Mouse (Mus musculus) C2C12 (cell line): ENCODE data around the gene Gm42674. TPM values are rescaled to one million over a fixed set of nuclear protein-coding genes. Genes with fewer than 3 reads are reported as not detected.

Experiments
- H3K27me3 ChIP-seq: one replicate; pipeline ENCODE4 v1.6.1; 2011; ENCODE audit not compliant: control insufficient read depth, insufficient read depth, insufficient read length
- H3K36me3 ChIP-seq: one replicate; pipeline ENCODE4 v1.6.1; 2011; ENCODE audit not compliant: control insufficient read depth, insufficient read depth
- H3K4me3 ChIP-seq: one replicate; pipeline ENCODE4 v1.5.1; 2011; ENCODE audit warnings: mild to moderate bottlenecking, control low read depth; ENCODE audit not compliant: poor library complexity, insufficient read depth, severe bottlenecking
- H3K79me2 ChIP-seq: one replicate; pipeline ENCODE4 v1.6.1; 2011; ENCODE audit not compliant: control insufficient read depth, insufficient read depth
- H3K79me3 ChIP-seq: one replicate; pipeline ENCODE4 v1.6.1; 2011; ENCODE audit warnings: low read depth, control low read depth
- H3ac ChIP-seq: one replicate; pipeline ENCODE3; 2011; ENCODE audit warnings: low read depth; ENCODE audit not compliant: control insufficient read depth, insufficient read length
- CEBPB ChIP-seq: IDR thresholded peaks from one replicate; pipeline ENCODE4 v1.6.1; 2011; ENCODE audit warnings: low read depth, mild to moderate bottlenecking, control low read depth, moderate library complexity
- CTCF ChIP-seq: IDR thresholded peaks from one replicate; pipeline ENCODE4 v1.5.1; 2011; ENCODE audit not compliant: control insufficient read depth, insufficient read depth, insufficient read length
- FOSL1 ChIP-seq: IDR thresholded peaks from one replicate; pipeline ENCODE4 v1.8.0; 2011; ENCODE audit warnings: mild to moderate bottlenecking, low read length; ENCODE audit not compliant: poor library complexity, insufficient read depth, severe bottlenecking
- MAX ChIP-seq: IDR thresholded peaks from one replicate; pipeline ENCODE4 v1.6.1; 2011; ENCODE audit warnings: mild to moderate bottlenecking, control low read depth
- MYOD1 ChIP-seq: IDR thresholded peaks from one replicate; pipeline ENCODE4 v1.6.1; 2011; ENCODE audit warnings: low read depth; ENCODE audit not compliant: control insufficient read depth, insufficient read length
- MYOG ChIP-seq: IDR thresholded peaks from one replicate; pipeline ENCODE4 v1.6.1; 2011; ENCODE audit not compliant: control insufficient read depth, insufficient read length; ENCODE audit errors: extremely low read depth
- USF1 ChIP-seq: IDR thresholded peaks from one replicate; pipeline ENCODE4 v1.6.1; 2011; ENCODE audit warnings: low read depth, mild to moderate bottlenecking, control low read depth, moderate library complexity
- polyA plus RNA-seq: library from polyadenylated mRNA; unstranded; fragments of >200 nt; fragmentation: generic; extraction: Trizol; gene quantifications from one replicate; pipeline ENCODE4 v1.2.1, GENCODE M21; 2012; ENCODE audit warnings: missing spikeins

Gm42674 gene
- polyA plus RNA-seq, 1 experiment: 1.5 TPM

GRCm38 (mm10) chr3:90605736-90606135, 4.0 kb downstream of the Gm42674 start:
- peaks cover 33% of the 10 kb centered on the region for H3K79me3 ChIP-seq
- H3K36me3 ChIP-seq: peaks cover 23% of the 10 kb centered on the region
- H3K27me3 ChIP-seq: no peaks in the 10 kb centered on the region
- no peak for TF ChIP-seq MYOD1
- TF ChIP-seq FOSL1: no peak
- TF ChIP-seq USF1: no peak
- no peak for TF ChIP-seq CTCF
- TF ChIP-seq CEBPB: no peak
- TF ChIP-seq MAX: no peak
- TF ChIP-seq MYOG: no peak
- H3K4me3 ChIP-seq: peak overlapping the region; percentile 44
- peak overlapping the region; percentile 31 for H3ac ChIP-seq
- H3K79me2 ChIP-seq: peaks cover 51% of the 10 kb centered on the region

- H3K79me3 ChIP-seq: peaks cover 33% of the 10 kb centered on the region
- H3ac ChIP-seq: no peak overlapping the region
- H3K36me3 ChIP-seq: peaks cover 23% of the 10 kb centered on the region
- H3K4me3 ChIP-seq: peak overlapping the region; percentile 44
- TF ChIP-seq FOSL1: no peak
- no peak for TF ChIP-seq USF1
- TF ChIP-seq MYOG: no peak
- no peak for TF ChIP-seq MYOD1
- no peak for TF ChIP-seq MAX
- no peak for TF ChIP-seq CEBPB
- no peaks in the 10 kb centered on the region for H3K27me3 ChIP-seq
- H3K79me2 ChIP-seq: peaks cover 51% of the 10 kb centered on the region
Observed at GRCm38 (mm10) chr3:90606185-90606584, 4.5 kb downstream of the Gm42674 start.

- Histone ChIP-seq H3K79me2 (peaks cover 43% of the 10 kb centered on the region), H3K27me3 (no peaks in the 10 kb centered on the region), H3ac (no peak overlapping the region), H3K4me3 (no peak overlapping the region), H3K36me3 (peaks cover 23% of the 10 kb centered on the region), H3K79me3 (peaks cover 33% of the 10 kb centered on the region)
- TF ChIP-seq MAX: no peak
- TF ChIP-seq USF1: no peak
- TF ChIP-seq CEBPB: no peak
- TF ChIP-seq FOSL1: no peak
- no peak for TF ChIP-seq MYOG
- no peak for TF ChIP-seq CTCF
- TF ChIP-seq MYOD1: no peak
Observed at GRCm38 (mm10) chr3:90607361-90607760, 5.7 kb downstream of the Gm42674 start.

- Histone ChIP-seq H3K27me3 (no peaks in the 10 kb centered on the region), H3ac (no peak within 1 kb of the TSS), H3K36me3 (peaks cover 23% of the 10 kb centered on the region), H3K79me3 (peaks cover 29% of the 10 kb centered on the region), H3K4me3 (no peak within 1 kb of the TSS), H3K79me2 (peaks cover 38% of the 10 kb centered on the region)
- no peak for TF ChIP-seq CTCF
- TF ChIP-seq MYOG: no peak
- TF ChIP-seq CEBPB: no peak
- TF ChIP-seq MYOD1: no peak
- no peak for TF ChIP-seq MAX
- no peak for TF ChIP-seq FOSL1
- TF ChIP-seq USF1: no peak
Observed at GRCm38 (mm10) chr3:90608223-90608622, 6.5 kb downstream of the Gm42674 start, which contains the start of gene S100a5. Gene S100a5, plus strand, starts transcription at chr3:90608523.

GRCm38 (mm10) chr3:90609102-90609501, 7.4 kb downstream of the Gm42674 start:
- Histone ChIP-seq H3K79me3 (peaks cover 32% of the 10 kb centered on the region), H3ac (no peak overlapping the region), H3K4me3 (no peak overlapping the region), H3K79me2 (peaks cover 38% of the 10 kb centered on the region), H3K36me3 (peaks cover 26% of the 10 kb centered on the region), H3K27me3 (no peaks in the 10 kb centered on the region)
- no peak for TF ChIP-seq CEBPB
- TF ChIP-seq MYOD1: no peak
- TF ChIP-seq FOSL1: no peak
- no peak for TF ChIP-seq MAX
- no peak for TF ChIP-seq MYOG
- no peak for TF ChIP-seq CTCF
- TF ChIP-seq USF1: no peak

GRCm38 (mm10) chr3:90611494-90611893, 9.8 kb downstream of the Gm42674 start:
- Histone ChIP-seq H3K79me2 (peaks cover 38% of the 10 kb centered on the region), H3K4me3 (no peak overlapping the region), H3ac (no peak overlapping the region), H3K36me3 (peaks cover 31% of the 10 kb centered on the region), H3K79me3 (peaks cover 29% of the 10 kb centered on the region), H3K27me3 (no peaks in the 10 kb centered on the region)
- TF ChIP-seq MAX (no peak), FOSL1 (no peak), CTCF (no peak), MYOG (no peak), MYOD1 (no peak), USF1 (no peak), CEBPB (no peak)
